Mouse (Mus musculus) small intestine, adult 2 months (tissue): ENCODE data around the gene Ddx20.
"Not testable (repeated sequence)": the region's sequence is repeated elsewhere in the genome, so short reads cannot be mapped to it uniquely, and the experiment has no call there.

Source experiments
- CTCF ChIP-seq: fragments of 200-500 bp; IDR thresholded peaks from 2 replicates; pipeline ENCODE4 v1.5.1; 2012; ENCODE audit warnings: low read depth, mild to moderate bottlenecking, control low read depth, inconsistent platforms, low read length, moderate library complexity, mixed read lengths; ENCODE audit not compliant: insufficient replicate concordance, insufficient read length; ENCODE audit errors: extremely low read depth
- POLR2A ChIP-seq: fragments of 200-500 bp; IDR thresholded peaks from 2 replicates; pipeline ENCODE4 v1.6.1; 2012; ENCODE audit warnings: low read depth, mild to moderate bottlenecking, control low read depth, inconsistent platforms, low read length, moderate library complexity

DNA sequence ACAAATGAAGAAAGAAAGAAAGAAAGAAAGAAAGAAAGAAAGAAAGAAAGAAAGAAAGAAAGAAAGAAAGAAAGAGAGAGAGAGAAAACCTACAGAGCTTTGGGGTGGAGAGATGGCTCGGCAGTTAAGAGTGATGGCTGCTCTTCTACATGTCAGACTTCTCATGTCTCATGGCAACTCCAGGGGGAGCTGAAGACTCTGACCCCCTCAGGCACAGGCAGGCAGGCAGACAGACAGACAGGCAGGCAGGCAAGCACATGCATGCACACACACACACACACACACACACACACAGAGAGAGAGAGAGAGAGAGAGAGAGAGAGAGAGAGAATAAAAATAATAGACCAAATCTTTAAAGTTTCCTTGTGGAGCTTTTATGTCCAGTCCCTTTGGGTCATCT is 13.4 kb upstream of the Ddx20 start:
- TF ChIP-seq CTCF, POLR2A: not testable (repeated sequence)
